Mouse (Mus musculus): ENCODE data around the gene St8sia2. TPM values are rescaled to one million over a fixed set of nuclear protein-coding genes. Genes with fewer than 3 reads are reported as not detected.
A peak's percentile ranks its signal among the peaks of the same experiment; 100 is the strongest.

St8sia2 gene
- polyA plus RNA-seq, 1 experiment: 0.31 TPM

- no peak for TF ChIP-seq CTCF (conservative IDR thresholded peaks at IDR 0.05; ENCODE audit: insufficient read depth, insufficient read length, low read depth, low read length)
- TF ChIP-seq POLR2A (IDR thresholded peaks at IDR 0.05; ENCODE audit: low read depth, low read length): no peak
- Histone ChIP-seq H3K4me3 (ENCODE audit: insufficient read depth, low read depth, low read length) (no peak overlapping the region), H3K36me3 (ENCODE audit: control insufficient read depth, insufficient read depth, low read length) (no peaks in the 10 kb centered on the region), H3K27me3 (replicated peaks; ENCODE audit: control insufficient read depth, insufficient read depth, low read length) (no peaks in the 10 kb centered on the region), H3K27ac (ENCODE audit: insufficient read depth, low read depth, low read length) (no peak overlapping the region), H3K4me1 (ENCODE audit: control insufficient read depth, insufficient read depth, low read length) (no peaks in the 10 kb centered on the region)
- WGBS: 78% methylated on average over 3 of the region's 3 CpGs
- no peak for DNase-seq
These were observed 48.3 kb downstream of the St8sia2 start for GRCm38 (mm10) chr7:73965164-73965563.

- no peak overlapping the region for H3K27ac ChIP-seq (ENCODE audit: insufficient read depth, low read depth, low read length)
- H3K27me3 ChIP-seq (replicated peaks; ENCODE audit: control insufficient read depth, insufficient read depth, low read length): no peaks in the 10 kb centered on the region
- no peaks in the 10 kb centered on the region for H3K4me1 ChIP-seq (ENCODE audit: control insufficient read depth, insufficient read depth, low read length)
- H3K36me3 ChIP-seq (ENCODE audit: control insufficient read depth, insufficient read depth, low read length): no peaks in the 10 kb centered on the region
- DNase-seq: no peak
- no peak for TF ChIP-seq POLR2A (IDR thresholded peaks at IDR 0.05; ENCODE audit: low read depth, low read length)
- TF ChIP-seq CTCF (conservative IDR thresholded peaks at IDR 0.05; ENCODE audit: insufficient read depth, insufficient read length, low read depth, low read length): no peak
- no peak overlapping the region for H3K4me3 ChIP-seq (ENCODE audit: insufficient read depth, low read depth, low read length)
- 67% methylated on average over 5 of the region's 5 CpGs for WGBS
These were observed 51.1 kb downstream of the St8sia2 start for GRCm38 (mm10) chr7:73962431-73962830.

GRCm38 (mm10) chr7:73954441-73954840, 59.0 kb downstream of the St8sia2 start:
- TF ChIP-seq POLR2A (IDR thresholded peaks at IDR 0.05; ENCODE audit: low read depth, low read length) (no peak), CTCF (conservative IDR thresholded peaks at IDR 0.05; ENCODE audit: insufficient read depth, insufficient read length, low read depth, low read length) (no peak)
- no peak overlapping the region for H3K27ac ChIP-seq (ENCODE audit: insufficient read depth, low read depth, low read length)
- no peaks in the 10 kb centered on the region for H3K4me1 ChIP-seq (ENCODE audit: control insufficient read depth, insufficient read depth, low read length)
- no peaks in the 10 kb centered on the region for H3K27me3 ChIP-seq (replicated peaks; ENCODE audit: control insufficient read depth, insufficient read depth, low read length)
- no peak overlapping the region for H3K4me3 ChIP-seq (ENCODE audit: insufficient read depth, low read depth, low read length)
- 37% methylated on average over 5 of the region's 5 CpGs for WGBS
- no peaks in the 10 kb centered on the region for H3K36me3 ChIP-seq (ENCODE audit: control insufficient read depth, insufficient read depth, low read length)
- peak; percentile 49 for DNase-seq

GRCm38 (mm10) chr7:73953131-73953530, 60.4 kb downstream of the St8sia2 start:
- H3K27ac ChIP-seq (ENCODE audit: insufficient read depth, low read depth, low read length): no peak overlapping the region
- 83% methylated on average over 4 of the region's 4 CpGs for WGBS
- H3K4me1 ChIP-seq (ENCODE audit: control insufficient read depth, insufficient read depth, low read length): no peaks in the 10 kb centered on the region
- no peaks in the 10 kb centered on the region for H3K27me3 ChIP-seq (replicated peaks; ENCODE audit: control insufficient read depth, insufficient read depth, low read length)
- no peak overlapping the region for H3K4me3 ChIP-seq (ENCODE audit: insufficient read depth, low read depth, low read length)
- TF ChIP-seq POLR2A (IDR thresholded peaks at IDR 0.05; ENCODE audit: low read depth, low read length): no peak
- no peak for TF ChIP-seq CTCF (conservative IDR thresholded peaks at IDR 0.05; ENCODE audit: insufficient read depth, insufficient read length, low read depth, low read length)
- H3K36me3 ChIP-seq (ENCODE audit: control insufficient read depth, insufficient read depth, low read length): no peaks in the 10 kb centered on the region
- DNase-seq: no peak

- Histone ChIP-seq H3K36me3 (ENCODE audit: control insufficient read depth, insufficient read depth, low read length) (no peaks in the 10 kb centered on the region), H3K4me3 (ENCODE audit: insufficient read depth, low read depth, low read length) (no peak overlapping the region), H3K27me3 (replicated peaks; ENCODE audit: control insufficient read depth, insufficient read depth, low read length) (no peaks in the 10 kb centered on the region), H3K4me1 (ENCODE audit: control insufficient read depth, insufficient read depth, low read length) (no peaks in the 10 kb centered on the region), H3K27ac (ENCODE audit: insufficient read depth, low read depth, low read length) (no peak overlapping the region)
- peak; percentile 77 for DNase-seq
- 15% methylated on average over 4 of the region's 4 CpGs for WGBS
- no peak for TF ChIP-seq CTCF (conservative IDR thresholded peaks at IDR 0.05; ENCODE audit: insufficient read depth, insufficient read length, low read depth, low read length)
- no peak for TF ChIP-seq POLR2A (IDR thresholded peaks at IDR 0.05; ENCODE audit: low read depth, low read length)
These were observed 71.8 kb downstream of the St8sia2 start for GRCm38 (mm10) chr7:73941640-73942039.

- Histone ChIP-seq H3K36me3 (ENCODE audit: control insufficient read depth, insufficient read depth, low read length) (no peaks in the 10 kb centered on the region), H3K27ac (ENCODE audit: insufficient read depth, low read depth, low read length) (no peak overlapping the region), H3K4me3 (ENCODE audit: insufficient read depth, low read depth, low read length) (no peak overlapping the region), H3K27me3 (replicated peaks; ENCODE audit: control insufficient read depth, insufficient read depth, low read length) (peaks cover 2% of the 10 kb centered on the region; the same call in 1 of the 2 replicates), H3K4me1 (ENCODE audit: control insufficient read depth, insufficient read depth, low read length) (no peaks in the 10 kb centered on the region)
- DNase-seq: no peak
- WGBS: 91% methylated on average over 8 of the region's 8 CpGs
- TF ChIP-seq CTCF (conservative IDR thresholded peaks at IDR 0.05; ENCODE audit: insufficient read depth, insufficient read length, low read depth, low read length): no peak
- TF ChIP-seq POLR2A (IDR thresholded peaks at IDR 0.05; ENCODE audit: low read depth, low read length): no peak
These were observed 74.3 kb downstream of the St8sia2 start for GRCm38 (mm10) chr7:73939236-73939635.

- H3K4me1 ChIP-seq (ENCODE audit: control insufficient read depth, insufficient read depth, low read length): no peaks in the 10 kb centered on the region
- no peak overlapping the region for H3K4me3 ChIP-seq (ENCODE audit: insufficient read depth, low read depth, low read length)
- WGBS: 91% methylated on average over 7 of the region's 7 CpGs
- peaks cover 2% of the 10 kb centered on the region; the same call in 1 of the 2 replicates for H3K27me3 ChIP-seq (replicated peaks; ENCODE audit: control insufficient read depth, insufficient read depth, low read length)
- H3K27ac ChIP-seq (ENCODE audit: insufficient read depth, low read depth, low read length): no peak overlapping the region
- no peaks in the 10 kb centered on the region for H3K36me3 ChIP-seq (ENCODE audit: control insufficient read depth, insufficient read depth, low read length)
- TF ChIP-seq POLR2A (IDR thresholded peaks at IDR 0.05; ENCODE audit: low read depth, low read length) (no peak), CTCF (conservative IDR thresholded peaks at IDR 0.05; ENCODE audit: insufficient read depth, insufficient read length, low read depth, low read length) (no peak)
- DNase-seq: no peak
These were observed 75.3 kb downstream of the St8sia2 start for GRCm38 (mm10) chr7:73938046-73938810.

Measured in kidney, adult 2 months (tissue).